Mouse (Mus musculus): Measurements from ENCODE around the gene Cacna1s. TPM values are rescaled to one million over a fixed set of nuclear protein-coding genes. Genes with fewer than 3 reads are reported as not detected.
A peak's percentile ranks its signal among the peaks of the same experiment; 100 is the strongest.

Gene Cacna1s
- total RNA-seq, 2 experiments from 2014 or later, result 3.4 to 5.7 TPM

GRCm38 (mm10) chr1:136133570-136134240 lies 81.2 kb downstream of the Cacna1s start:
- intact Hi-C loops (cut with DNase I), result no loop called here

DNA sequence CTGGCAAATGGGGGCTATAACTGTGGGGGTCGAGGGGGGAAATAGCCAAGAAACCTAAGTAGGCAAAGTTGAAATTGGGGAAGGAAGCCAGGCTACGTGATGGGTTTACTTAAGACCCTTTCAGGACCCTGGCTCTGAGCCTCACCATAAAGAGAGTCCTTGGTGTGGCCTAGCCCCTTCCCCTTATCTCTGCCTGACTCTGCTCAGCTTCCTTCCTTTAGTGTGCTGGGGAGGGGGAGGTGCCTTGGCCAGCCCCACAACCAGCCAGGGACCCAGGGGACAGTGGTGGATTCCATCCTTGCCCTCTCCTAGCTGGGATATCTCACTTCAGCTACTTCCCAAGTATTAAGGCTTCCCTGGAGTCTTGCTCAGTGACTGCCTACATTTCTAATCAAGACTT lies 82.0 kb downstream of the Cacna1s start:
- DNase-seq, result no peak
- intact Hi-C loops (cut with DNase I), result no loop called here

More at GRCm38 (mm10) chr1:136133570-136134240, 81.2 kb downstream of the Cacna1s start:
- peak; percentile 29 to 39 for DNase-seq

DNA sequence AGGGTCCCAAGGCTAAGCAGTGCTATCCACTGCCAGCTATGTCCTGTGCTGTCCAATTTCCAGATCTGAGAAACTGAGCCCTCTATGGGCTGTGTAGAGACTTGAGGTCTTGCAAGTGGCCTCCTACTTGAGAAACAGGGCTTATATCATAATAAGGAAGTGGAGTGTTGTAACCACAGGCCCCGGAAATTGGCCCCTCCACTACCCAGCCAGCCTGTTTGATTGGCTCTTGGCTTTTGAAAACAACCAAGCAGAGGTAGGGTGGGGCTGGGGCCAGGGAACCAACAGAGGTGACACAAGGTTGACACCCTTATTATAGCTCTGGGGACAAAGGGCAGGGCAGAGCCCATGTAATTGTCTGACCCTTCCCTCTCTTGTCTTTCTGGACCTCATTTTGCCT lies 82.5 kb downstream of the Cacna1s start:
- intact Hi-C loops (cut with DNase I), result no loop called here
- DNase-seq, result peak; percentile 36 to 39

DNA sequence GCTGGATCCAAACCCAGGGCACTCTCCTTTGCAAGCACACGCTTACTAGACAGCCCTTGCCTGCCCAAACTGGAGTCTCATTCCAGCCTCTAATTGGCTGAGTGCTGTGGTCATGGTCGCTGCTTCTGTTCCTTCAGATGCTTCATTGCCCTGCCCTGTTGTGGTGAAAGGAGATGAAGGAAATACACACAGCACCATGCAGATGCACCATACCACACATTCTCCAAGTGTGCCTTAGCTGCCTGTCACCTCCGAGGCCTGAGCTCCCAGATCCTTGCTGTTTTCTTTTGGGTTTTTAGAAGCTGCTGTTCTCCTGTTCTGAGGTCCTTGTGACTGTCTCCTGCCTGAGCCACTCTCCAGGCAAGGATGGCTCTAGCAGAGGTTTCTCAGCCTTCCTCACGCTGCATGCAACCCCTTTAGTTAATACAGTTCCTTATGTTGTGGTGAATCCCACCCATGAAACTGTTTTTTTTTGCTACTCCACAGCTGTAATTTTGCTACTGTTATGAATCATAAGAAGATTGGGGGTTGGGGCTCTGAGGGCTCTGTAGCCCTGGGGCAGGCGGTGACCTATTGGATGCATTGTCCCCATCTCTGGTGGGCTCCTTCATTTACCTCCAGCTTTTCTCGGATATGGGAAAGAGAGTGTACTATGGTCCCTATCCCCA lies 83.4 kb downstream of the Cacna1s start:
- no peak for DNase-seq
- intact Hi-C loops (cut with DNase I), result no loop called here

GRCm38 (mm10) chr1:136136547-136136946 lies 84.0 kb downstream of the Cacna1s start:
- intact Hi-C loops (cut with DNase I), result no loop called here
- DNase-seq, result peak in 1 of 2 experiments; percentile 23

GRCm38 (mm10) chr1:136137071-136137531 lies 84.6 kb downstream of the Cacna1s start:
- intact Hi-C loops (cut with DNase I), result no loop called here
- DNase-seq, result peak in 1 of 2 experiments; percentile 7

DNA sequence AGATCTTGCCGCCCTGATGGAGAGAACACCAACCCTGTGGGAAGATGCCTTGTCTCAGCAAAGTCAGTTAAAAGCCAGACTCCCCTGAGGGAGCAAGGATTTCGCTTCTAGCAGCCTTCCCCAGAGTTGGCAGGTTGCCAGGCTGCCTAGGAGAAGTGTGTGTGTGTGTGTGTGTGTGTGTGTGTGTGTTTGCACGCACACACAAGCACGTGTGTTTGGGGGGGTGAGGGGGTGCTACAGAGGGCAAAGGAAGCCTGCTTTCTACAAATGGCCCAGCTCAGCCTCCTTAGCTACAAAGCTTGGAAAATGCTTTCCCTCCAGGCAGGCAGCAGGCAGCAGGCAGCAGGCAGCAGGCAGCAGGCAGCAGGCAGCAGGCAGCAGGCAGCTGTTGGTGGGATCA lies 85.0 kb downstream of the Cacna1s start:
- peak; percentile 39 to 50 for DNase-seq

GRCm38 (mm10) chr1:136138191-136138830 lies 85.8 kb downstream of the Cacna1s start:
- intact Hi-C loops (cut with DNase I), result no loop called here
- no peak for DNase-seq

More for the DNA sequence above, 85.0 kb downstream of the Cacna1s start:
- intact Hi-C loops (cut with DNase I), result no loop called here

GRCm38 (mm10) chr1:136139990-136140640 lies 87.6 kb downstream of the Cacna1s start:
- intact Hi-C loops (cut with DNase I), result no loop called here
- peak; percentile 63 to 67 for DNase-seq

GRCm38 (mm10) chr1:136141176-136141950 lies 88.8 kb downstream of the Cacna1s start:
- peak in 1 of 2 experiments; percentile 25 for DNase-seq
- intact Hi-C loops (cut with DNase I), result no loop called here

DNA sequence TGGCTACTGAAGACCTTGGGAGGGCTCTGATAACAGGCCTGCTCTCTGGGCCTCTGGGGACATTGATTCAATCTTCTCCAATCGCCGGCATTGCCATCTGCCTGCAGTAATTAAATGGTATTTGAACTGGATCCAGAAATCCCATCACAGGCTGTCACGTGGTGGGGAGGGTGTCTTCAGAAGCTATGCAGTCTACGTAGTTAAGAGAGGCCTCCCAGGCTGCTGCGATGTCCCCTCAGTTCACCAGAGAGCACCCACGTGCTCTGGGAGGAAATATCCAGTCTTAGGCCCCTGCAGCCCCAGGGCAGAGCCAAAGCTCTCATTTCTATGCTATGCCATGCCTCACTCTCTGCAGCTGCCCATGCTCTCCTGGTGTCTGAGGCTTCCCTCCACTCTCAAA lies 89.8 kb downstream of the Cacna1s start:
- intact Hi-C loops (cut with DNase I), result no loop called here
- no peak for DNase-seq

GRCm38 (mm10) chr1:136143514-136143913 lies 91.0 kb downstream of the Cacna1s start:
- intact Hi-C loops (cut with DNase I), result no loop called here
- no peak for DNase-seq

- intact Hi-C loops (cut with DNase I), result no loop called here
- no peak for DNase-seq
Observed at GRCm38 (mm10) chr1:136149702-136150101, 97.2 kb downstream of the Cacna1s start.

DNA sequence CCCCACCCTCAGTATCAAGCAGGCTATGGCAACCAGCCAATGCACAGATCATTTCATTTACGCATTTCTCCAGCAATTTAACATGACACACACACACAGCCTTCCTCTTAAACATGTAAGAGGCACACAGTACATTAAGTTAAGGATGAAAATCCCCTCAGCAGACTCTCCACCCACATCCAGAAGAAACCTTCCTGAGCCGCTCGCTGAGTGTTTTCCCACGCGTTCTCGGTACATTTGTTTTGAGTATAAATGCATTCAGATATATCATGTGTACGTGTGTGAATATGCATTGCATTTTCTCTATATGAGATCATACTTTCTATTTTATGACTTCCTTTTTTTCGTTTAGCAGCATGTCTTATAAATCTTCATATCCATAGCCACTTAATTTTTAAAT lies 98.8 kb downstream of the Cacna1s start:
- no peak for DNase-seq
- intact Hi-C loops (cut with DNase I), result no loop called here

DNA sequence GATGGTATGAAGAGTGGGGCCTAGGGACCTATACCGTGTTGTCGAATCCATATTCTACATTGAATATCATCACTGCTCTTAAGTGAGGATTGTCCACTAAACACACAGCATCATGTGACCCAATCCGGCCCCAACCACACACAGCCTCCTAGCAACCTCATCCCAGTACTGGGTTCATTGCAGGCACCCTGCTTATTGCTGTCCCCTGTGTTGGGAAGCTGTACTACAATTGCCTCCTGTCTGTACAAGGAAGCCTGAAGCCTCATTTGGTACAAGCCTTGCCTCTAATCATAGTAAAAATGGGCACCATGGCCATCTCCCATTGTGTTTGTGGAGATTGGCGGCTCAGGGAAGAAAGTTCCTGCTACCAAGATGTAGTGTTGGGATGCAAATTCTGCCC lies 103.8 kb downstream of the Cacna1s start:
- no peak for DNase-seq
- intact Hi-C loops (cut with DNase I), result no loop called here

GRCm38 (mm10) chr1:136156951-136157350 lies 104.4 kb downstream of the Cacna1s start:
- no peak for DNase-seq
- intact Hi-C loops (cut with DNase I), result no loop called here

- intact Hi-C loops (cut with DNase I), result no loop called here
- DNase-seq, result no peak
Observed at GRCm38 (mm10) chr1:136159830-136160229, 107.3 kb downstream of the Cacna1s start.

DNA sequence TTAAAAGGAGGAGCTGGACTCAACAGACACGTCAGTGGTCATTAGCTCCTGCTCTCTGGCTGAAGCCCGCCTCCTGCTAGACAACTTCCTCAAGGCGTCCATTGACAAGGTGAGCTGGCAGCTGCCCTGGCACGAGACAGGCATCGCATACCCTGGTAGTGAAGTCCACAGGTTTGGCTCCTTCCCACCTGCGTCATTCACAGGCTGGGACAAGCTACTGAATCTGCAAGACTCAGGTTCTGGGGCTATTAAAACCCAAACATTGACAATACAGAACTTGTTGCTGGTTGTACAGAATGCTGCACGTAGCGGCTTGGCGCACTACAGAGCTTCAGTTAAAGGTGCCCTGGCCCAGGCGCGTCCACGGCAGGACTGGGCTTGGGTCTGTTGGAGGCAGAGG lies 107.7 kb downstream of the Cacna1s start:
- intact Hi-C loops (cut with DNase I), result no loop called here
- DNase-seq, result no peak

GRCm38 (mm10) chr1:136160930-136161329 lies 108.4 kb downstream of the Cacna1s start:
- intact Hi-C loops (cut with DNase I), result no loop called here

GRCm38 (mm10) chr1:136161333-136161921 lies 108.9 kb downstream of the Cacna1s start:
- no peak for DNase-seq
- intact Hi-C loops (cut with DNase I), result no loop called here

More at GRCm38 (mm10) chr1:136160930-136161329, 108.4 kb downstream of the Cacna1s start:
- no peak for DNase-seq

Data from heart, postnatal 36 days (tissue).